Mouse (Mus musculus) left cerebral cortex, adult 9 months (tissue): ENCODE results near the gene Lekr1.

Experiments
- DNase-seq, 2 experiments: peaks; one replicate each; pipeline ENCODE4 v3.0.0; 2022; ENCODE audit warnings: low spot score in 2 of 2

Gene Lekr1

DNA sequence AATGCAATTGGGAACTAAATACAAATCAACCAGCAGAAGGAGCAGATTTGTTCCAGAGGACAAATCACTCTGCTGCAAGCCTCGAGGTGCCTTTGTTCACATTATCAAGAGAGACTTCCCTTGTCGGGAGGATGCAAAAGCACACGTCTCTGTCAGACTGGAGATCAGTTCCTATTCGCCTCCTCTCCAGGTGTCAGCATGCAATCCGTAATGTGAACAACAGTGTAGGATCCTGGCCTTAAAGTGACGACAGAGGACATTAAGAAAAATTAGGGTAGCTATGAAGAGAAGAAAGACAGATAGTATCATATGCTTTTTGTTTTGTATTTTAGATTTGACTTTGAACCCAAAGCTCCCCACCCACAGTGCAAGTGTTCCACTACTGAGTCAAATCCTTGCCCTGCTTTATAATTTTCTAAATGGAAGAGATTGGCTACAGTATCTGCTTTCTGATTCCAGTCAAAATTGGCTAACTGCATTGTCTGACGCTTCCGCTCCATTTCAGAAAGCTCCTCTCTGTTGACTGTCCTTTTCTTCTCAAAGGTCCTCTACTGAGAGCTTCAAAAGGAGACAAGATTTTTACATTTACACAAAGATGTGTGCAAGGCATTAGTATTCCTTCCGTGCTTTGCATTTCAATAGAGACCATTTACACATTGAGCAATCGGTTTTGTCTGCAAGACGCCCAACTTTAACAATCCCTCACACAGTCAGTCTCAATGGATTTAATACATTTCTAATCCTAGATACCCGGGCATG lies 8.9 kb upstream of the Lekr1 start:
- no peak for DNase-seq

DNA sequence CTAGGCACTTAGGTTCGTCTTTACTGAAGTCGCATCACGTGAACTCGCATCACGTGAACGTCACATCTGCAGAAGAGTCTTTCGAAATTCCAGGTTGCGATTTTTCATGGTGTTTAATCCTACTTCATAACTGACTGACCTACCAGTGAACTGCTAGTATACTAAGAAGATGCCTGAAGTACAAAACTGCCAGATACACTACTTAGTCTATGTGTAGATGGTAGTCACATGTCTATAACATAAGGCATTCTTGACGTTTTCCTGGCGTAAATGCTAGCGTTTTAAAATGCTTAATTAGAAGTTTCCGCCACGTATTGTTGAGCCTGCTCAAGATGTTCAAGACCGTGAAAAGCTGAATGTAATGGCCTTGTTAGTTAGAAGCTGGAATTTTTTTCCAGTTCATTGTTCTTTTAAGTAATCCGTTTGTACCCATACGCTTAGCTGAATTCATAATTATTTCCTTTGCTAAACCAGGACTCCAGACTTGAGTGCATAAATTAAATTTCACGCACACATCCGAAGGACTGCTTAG lies 7.9 kb upstream of the Lekr1 start:
- DNase-seq, result no peak

DNA sequence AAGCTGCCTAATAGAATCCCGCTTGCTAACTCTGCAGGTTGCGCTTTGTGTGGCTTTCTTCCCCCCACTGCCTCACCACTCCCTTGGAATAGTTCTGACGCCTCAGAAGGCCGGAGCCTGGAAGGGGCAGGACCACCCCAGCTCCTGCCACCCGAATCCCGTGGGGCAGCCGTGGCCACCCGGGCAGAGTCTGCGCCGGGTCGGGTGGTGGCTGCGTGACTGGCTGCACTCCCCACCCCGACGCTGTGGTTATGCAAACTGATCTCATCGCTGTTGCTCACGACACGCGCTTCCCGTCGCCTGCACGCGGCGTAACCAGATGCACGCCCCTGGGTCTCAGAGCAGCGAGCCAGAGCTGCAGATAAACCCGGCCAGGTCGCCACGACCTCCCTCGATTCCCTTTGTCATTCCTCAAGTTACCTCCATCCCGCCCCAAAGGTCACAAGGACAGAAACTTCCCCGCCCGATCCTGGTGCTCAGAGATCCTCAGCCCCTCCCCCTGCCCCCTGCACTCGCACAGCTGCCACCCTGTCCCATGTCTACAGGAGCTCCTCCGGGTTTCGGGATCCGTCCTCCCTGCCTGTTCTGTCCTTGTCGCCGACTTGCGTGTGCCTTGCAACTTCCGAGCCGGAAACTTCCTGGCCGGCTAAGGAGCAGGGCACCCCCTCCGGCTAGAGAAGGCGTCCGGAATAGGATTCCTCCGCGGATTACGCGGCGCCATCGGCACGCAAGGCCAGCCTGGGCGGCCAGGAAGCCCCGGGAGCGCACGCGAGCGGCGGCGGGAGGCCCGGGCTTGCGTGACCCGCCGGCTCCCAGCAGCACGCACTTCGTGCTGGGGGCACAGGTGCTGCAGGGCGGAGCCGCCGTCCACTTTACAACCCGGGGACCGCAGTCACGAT lies 7.1 kb upstream of the Lekr1 start:
- DNase-seq, result peak; percentile 50 to 80

DNA sequence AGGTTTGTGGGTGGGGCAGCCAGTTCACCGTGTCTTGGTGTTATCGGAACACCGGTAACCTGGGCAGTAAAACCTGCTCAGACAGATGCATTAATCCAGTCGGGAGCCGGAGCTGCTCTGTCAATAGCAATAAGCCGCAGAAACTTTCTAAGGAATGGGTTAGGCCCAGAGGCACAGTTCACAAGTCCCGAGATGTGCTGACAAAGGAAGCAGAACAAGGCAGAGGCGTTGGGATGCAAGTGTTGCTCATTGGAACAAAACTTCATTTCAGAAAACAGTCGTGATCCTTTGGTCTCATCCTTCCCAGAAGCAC lies 6.5 kb upstream of the Lekr1 start:
- DNase-seq, result no peak

DNA sequence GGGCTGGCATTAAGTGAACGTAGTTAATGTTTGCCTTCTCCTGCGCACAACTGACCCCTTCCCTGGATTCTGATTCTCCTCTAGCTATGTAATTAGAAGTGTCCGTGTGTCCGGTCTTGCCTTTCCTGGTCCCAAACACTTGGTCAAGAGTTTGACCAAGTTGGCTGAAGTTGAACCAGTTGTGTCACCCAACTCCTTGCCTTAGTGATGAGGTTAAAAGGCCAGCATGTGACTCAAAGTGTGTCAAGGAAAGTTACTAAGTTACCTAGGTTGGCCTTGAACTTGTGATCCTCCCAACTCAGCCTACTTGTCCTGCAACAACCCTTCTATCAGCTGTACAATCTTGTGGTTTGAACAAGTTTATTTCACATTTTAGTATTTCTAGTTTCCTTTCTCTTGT lies 5.7 kb upstream of the Lekr1 start:
- DNase-seq, result no peak

DNA sequence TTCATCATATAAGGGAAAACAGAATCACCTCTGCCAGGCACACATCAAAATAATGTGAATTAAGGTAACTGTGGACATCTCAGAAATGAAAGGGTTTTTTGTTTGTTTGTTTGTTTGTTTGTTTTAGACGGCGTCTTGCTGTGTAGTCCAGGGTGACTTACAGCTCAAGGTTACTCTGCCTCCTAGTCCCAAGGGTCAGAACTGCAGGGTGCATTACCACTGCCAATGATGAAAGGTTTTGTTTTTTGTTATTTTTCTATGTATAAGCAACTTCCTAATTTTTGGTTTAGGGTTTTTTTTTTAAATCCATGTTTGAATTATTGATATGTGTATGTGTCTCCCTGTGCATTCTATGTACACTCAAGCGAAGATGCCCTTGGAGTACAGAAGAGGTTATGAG lies 4.3 kb upstream of the Lekr1 start:
- no peak for DNase-seq

DNA sequence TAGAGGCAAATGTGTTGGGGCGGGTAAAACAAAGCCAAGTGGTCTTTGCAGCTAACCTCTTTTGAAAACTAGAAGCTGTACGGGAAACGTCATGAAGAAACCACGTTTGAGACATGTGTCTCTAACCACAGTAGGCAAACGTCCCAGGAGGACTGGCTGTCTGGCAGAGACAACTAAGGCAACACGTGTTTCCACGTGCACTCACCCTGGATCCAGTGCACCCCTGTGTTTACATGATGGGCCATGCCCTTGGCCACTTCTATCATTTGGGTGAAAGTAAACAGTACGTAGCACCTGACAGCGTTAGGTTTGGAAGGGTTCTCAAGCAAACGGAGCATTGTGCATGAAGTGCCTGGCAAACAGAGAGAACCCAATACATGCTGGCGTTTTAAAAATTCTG lies 2.9 kb upstream of the Lekr1 start:
- peak in 1 of 2 experiments; percentile 18 for DNase-seq

DNA sequence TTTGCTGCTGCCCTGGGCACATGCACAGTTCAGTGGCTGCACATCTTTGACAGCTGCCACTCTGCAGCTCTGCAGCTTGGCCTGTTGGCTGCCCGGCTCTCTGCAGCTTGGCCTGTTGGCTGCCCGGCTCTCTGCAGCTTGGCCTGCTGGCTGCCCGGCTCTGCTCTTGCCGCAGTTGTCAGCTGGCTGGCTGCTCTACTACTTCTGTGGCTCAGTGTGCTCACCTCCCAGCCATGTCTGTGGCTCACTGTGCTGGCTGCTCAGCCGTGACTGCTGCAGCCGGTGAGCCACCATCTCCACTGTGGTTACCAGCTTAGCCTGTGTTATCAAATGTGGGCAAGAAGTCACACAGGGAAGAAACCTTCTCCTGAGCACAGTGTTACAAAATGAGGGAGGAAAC lies 4.2 kb downstream of the Lekr1 start:
- DNase-seq, result no peak

DNA sequence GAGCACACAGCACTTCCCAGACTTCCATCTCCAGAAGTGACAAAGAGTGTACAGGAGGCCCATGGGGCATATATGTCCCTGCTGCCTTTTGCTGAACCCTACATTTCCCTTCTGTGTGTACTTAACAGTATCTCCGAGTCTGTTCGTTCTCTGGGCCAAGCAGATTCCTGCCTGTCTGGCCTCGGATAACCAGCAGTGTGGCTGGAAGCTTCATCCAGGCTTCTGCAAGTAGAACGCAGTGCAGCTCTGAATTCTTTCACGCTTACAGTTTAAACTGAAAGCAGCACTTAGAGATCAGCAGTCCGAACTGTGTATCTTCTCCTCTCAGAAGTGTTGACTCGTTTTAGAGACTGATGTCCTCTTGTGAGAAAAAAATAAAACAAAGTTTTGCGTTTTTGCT lies 7.7 kb downstream of the Lekr1 start:
- no peak for DNase-seq

DNA sequence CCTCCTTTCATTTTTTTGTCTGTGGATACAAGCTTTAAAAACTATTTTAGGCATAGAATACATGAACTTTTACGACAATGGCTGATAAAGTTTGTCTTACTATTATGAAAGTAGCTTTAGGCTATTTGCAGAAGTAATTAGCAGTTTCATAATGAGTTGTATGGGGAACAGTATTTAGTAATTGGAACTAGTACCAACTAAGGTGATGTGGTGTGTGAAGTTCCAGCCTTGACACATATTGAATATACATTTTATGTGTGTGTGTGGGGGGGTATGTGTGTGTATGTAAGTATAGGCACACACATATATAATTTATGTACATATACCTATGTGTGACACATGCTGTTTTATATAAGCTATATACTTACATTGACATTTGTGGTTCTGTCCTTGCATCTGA lies 14.6 kb downstream of the Lekr1 start:
- DNase-seq, result no peak

DNA sequence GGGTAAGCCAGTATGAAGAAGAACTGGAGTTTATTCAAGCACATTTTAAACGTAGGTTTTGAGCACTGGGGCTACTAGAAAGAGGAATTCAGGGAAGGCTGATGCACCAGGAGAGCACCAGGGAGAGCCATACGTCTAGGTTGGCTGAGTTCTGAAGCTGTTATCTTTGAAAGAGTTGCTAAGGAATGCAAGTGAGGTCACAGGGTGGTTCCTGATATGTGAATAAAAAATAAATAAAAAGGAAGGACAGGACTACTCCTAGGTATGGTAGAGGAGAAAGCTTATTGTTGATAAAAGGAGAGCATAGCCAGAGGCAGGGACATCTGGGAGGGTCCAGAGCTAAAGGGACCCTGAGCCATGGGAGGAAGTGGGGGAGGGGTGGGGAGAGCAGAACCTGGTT lies 23.7 kb downstream of the Lekr1 start:
- DNase-seq, result no peak

DNA sequence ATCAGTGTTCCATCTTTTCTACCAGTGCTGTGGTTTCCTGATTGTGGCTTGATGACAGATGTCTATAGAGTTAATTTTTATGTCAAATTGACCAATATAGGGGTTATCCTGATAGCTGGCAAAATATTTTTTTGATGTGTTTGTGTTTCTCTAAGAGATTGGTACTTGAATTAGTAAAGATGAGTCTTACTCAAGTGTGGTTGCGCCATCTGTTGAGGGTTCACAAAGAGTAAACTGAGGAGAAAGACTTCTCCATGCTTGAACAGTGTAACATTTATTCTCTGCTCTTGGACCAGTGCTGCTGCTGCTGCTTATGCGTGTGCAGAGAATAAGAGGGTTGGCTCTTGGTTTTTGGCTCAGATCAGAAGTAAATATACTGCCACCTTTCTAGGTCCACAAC lies 24.8 kb downstream of the Lekr1 start:
- DNase-seq, result no peak

DNA sequence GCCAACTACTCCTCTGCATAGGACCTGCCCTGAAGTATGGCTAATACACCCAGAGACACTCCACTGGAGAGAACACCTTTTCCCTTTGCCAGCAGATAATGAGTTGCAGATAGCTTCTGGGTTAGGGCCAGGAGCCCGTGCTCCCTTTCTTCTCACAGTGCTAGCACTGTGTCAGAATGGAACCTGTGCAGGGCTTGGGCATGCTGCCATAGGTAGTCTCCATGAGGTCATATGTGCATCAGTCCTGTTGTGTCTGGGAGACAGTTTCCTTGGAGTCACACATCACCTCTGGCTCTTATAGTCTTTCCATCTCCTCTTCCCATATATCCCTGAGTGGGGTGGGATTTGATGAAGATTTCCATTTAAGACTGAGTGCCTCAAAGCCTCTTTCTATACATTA lies 33.7 kb downstream of the Lekr1 start:
- no peak for DNase-seq

DNA sequence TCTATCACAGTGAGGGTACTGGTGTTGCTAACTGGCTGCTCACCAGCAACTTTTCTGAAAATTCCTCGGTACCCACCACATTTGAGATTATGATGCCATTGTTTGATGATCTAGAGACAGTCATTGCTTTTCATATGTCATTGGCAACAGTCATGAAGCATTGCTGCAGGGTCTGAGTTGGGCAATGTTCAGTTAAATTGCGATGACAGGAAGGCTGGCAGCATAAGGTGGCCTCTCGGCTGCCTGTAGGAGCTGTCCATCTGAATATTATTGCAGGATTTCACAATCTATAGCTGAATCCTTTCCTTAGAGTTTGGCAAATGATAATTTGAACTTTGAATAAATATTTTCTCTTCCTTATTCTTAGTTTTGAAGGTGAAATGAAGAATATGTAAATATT lies 48.3 kb downstream of the Lekr1 start:
- no peak for DNase-seq

DNA sequence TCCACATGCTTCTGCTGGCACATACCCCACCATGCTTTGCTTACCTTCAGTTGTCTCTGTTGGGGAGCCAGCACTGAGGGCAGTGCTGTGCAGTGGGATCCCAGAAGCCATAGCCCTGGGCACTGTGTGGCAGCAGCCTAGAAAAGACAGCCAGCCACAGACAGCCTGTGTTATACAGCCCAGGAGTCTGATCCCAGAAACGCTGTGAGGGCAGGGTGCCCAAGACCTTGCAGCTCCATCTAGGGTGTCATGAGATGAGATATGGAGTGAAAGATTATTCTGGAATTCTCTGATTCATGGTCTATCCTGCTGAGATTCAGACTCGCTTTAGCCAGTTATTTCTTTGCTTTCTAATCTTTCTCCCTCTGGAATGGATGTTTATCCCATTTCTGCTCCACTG lies 51.4 kb downstream of the Lekr1 start:
- DNase-seq, result no peak

DNA sequence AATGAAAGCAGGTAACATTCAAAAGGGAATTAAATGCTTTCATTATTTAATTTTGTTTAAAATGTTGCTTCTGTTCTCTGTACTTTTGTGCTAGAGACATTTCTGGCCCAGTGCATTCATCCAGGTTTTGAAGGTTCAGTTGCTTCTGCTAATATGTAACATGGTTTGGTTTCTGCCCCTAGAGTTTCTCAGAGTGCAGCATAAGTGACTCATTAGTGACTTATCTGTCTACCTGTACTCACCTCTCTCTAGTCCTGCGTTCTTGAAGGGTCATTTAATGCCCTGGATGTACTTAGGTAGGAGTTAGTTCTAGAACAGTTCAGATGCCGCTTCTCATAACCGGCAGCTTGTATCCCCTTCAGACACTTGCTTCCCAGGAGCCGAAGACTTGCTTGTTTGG lies 56.9 kb downstream of the Lekr1 start:
- DNase-seq, result no peak

DNA sequence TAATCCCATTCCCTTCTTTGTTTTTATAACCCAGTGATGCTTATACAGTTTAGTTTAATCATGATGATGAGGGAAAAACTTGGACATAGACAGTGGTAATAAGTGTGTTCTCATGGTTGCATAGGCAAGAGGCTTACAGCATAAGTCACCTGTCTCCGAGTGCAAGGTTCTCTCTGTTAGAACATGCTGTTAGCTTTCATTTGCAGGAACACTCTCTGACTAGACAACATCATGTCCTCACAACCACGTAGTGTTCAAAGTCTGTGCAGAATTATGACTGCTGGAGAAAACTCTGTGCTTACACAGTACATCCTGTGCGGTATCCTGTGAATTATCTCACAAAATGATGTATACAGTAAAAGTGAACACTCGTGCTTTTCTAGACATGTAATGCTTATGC lies 57.6 kb downstream of the Lekr1 start:
- DNase-seq, result no peak

DNA sequence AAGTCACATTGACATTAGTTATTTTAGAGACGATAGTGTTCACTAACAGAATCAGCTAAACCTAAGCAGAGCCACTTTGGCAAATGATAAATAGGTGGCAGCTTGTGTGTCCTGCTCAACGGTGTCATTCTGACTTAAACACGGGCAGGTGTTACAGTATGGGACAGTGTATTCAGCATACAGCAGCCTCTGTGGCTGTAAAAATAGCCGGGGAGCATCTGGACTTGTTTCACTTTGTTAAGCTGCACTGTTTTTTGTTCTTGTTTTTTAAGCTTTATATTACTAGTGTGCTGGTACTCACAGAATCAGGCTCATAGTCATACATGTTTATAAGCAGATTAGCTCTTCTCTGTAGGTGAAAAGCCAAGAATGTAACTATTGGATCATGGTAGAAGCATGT lies 71.8 kb downstream of the Lekr1 start:
- DNase-seq, result no peak

DNA sequence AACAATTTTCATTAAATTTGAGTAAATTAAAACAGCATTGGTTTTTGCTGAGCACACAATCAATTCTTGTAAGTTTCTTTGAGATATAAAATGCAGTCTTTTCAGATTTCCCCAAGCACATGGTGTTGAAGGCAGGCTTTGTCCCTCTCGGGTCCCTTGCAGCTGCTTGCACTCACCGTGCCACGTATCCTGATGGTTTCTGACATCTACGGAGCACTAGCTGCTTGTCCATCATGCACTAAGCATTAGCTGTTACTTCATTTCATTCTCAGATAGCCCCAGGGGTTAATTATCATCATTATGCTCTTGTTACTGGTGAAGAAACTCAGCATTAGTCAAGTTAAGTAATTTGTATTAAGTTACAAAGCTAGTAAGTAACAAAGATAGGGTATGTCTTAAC lies 78.9 kb downstream of the Lekr1 start:
- DNase-seq, result no peak

DNA sequence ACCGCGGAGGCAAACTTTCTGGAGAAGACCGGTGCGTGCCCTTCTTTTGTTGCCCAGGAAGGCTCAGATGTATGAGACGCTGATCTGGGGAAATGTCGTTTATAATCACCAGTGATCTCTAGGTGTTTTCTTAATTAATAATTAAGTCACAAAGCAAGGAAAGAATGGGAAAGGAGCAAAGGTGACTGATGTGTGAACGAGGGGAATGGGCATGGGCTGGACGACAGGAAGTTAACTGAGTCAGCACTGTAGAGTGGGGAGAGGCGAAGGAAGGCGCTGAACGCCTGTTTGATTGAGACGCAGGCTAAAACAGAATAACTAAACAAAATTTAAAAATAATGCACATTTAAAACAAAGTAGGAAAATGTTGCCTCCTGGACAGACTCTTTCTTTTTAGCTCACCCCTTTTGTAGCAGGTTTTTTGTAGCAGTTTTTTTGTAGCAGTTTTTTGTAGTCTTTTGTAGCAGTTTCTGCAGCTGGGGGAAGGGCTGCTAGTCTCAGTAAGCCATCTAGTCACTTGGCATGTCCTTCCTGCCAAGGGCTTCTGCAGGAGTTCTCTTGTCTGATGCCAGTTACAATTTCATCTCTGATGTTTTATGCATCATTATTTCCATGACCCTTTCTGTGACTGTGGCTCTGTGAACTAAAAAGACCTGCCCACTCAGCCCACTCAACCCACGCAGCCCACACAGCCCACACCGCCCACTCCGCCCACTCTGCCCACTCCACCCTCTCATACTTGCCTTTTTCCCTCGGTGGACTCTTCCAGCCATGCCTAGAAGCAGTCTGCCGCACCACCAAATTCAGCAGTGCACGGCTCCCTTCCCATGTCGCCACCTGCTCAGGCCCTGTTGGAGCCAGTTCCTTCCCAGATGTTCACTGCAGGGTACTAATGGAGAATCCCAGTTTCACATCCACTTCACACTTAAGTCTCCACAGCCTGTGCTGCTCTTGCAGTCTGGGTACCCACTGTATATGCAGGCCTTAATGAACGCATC lies 98.8 kb downstream of the Lekr1 start:
- no peak for DNase-seq

DNA sequence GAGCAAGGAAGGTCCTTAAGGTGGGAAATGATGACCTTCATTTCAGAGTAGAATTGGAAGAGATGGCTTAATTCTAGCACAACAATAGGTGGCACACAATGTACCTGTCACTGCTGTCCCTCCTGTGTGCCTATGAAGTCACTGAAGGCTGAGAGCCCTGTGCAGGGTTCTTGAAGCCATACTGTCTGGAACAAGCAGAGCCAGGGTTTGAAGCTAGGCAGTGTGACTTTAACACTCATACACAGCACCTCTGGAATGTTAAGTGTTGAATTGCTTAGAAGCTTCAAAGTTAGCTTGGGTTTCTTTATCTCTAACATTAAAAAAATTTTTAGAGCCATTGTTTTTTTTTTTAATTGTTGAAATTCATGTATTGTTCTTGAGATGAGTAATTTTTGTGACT lies 100.4 kb downstream of the Lekr1 start:
- DNase-seq, result no peak
